Mouse (Mus musculus) Patski (cell line): ENCODE data around the gene Cenpe. TPM values are rescaled to one million over a fixed set of nuclear protein-coding genes. Genes with fewer than 3 reads are reported as not detected.

Experiments
- ATAC-seq: fragments of 100-300 bp; one replicate; pipeline ENCODE4 v1.8.0; 2021
- CTCF ChIA-PET: fragments of 350-600 bp; sonication (Branson Sonifier 250); formaldehyde crosslinking; loops from one replicate; lab custom pipeline; 2022; ENCODE audit warnings: inconsistent platforms; lab: Charles Lee
- POLR2A ChIA-PET: fragments of 350-600 bp; sonication (Branson Sonifier 250); formaldehyde crosslinking; loops from one replicate; lab custom pipeline; 2022; ENCODE audit warnings: antibody characterized with exemption, inconsistent platforms; lab: Charles Lee
- DNase-seq: peaks from one replicate; pipeline ENCODE4 v3.0.0-alpha.2; 2011; ENCODE audit warnings: low read depth, low spot score
- H3K27me3 ChIP-seq: fragments of 371-371 bp; one replicate; pipeline ENCODE4 v1.5.1; 2021
- CTCF ChIP-seq: fragments of 100-300 bp; IDR thresholded peaks from one replicate; pipeline ENCODE4 v1.5.1; 2021
- in situ Hi-C: fragments of 300-500 bp; cut with MboI; formaldehyde crosslinking; loops from 3 replicates; pipeline ENCODE4 v1.11.1; 2018; ENCODE audit warnings: low pct_unique_long_range_greater_than_20kb, mixed read lengths
- polyA plus RNA-seq: library from polyadenylated mRNA; unstranded; gene quantifications from one replicate; pipeline ENCODE4 v1.2.3, GENCODE M21; 2021

Cenpe gene
- polyA plus RNA-seq, 1 experiment from 2014 or later: 35.6 TPM

DNA sequence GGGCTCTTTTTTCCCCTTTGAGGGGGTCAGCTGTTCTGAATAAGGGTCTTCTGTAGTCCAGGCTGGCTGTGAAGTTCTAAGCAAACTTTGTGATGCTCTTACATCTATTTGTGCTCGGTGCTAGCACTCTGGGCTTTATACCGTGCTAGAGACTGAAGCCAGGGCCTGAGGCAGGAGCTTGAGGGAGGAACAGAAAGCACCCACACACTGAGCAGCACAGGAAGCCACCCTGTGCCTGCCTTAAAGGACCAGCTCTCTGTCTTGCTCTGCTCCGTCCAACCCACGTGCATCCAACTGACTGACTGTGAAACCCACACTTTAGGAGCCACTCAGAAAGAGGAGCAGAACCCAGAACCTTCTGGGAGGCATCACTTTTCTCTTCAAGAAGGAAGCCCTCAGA lies 67.8 kb downstream of the Cenpe start:
- ChIA-PET POLR2A (interaction anchor here (1.1 to 2.9 kb wide), 2 partner anchors 11 to 49 kb away, joined by 3 to 12 read pairs; no protein-coding TSS in a partner anchor), CTCF (interaction anchor here (0.7 to 3.4 kb wide), 21 partner anchors 8 to 451 kb away, joined by 3 to 17 read pairs (median 5); partner anchors contain the start of gene Cisd2)
- in situ Hi-C loops: loop anchor here (5.0 kb wide), 1 partner anchor 117 kb away; no protein-coding TSS in a partner anchor

DNA sequence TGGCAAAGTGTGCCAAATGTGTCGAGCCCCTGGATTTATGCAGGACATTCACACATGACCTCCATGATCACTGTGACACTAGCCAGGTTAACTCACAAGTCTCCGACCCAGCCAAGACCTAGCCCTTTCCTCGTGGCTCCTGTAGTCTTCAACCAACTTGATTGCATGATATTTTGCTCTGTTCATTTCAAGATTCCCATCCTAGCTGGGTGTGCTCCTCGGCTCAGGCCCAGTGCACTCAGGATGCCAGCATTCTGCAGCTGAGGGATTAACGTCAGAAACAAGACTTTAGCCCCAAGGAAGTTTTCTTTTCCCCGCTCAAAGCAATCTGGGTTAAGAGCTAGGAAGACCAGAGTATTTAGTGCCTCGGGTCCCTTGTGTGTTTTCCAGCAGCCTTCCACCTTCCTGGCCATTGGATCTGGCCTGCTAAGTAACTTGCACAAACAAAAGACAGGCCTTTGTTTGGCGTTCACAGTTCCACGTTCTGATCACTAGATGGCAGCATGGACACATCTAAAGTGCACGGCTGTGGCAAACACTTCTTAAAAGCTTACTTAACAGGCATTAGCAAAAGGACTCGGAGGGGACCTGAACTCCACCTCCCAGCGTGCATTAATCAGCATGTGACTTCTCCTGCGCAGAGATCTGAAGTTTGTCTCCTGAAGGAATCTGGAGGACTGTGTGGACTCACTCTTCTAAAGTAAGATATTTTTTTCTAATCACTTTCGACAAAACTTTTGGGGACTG lies 68.5 kb downstream of the Cenpe start, which contains the start of gene Bdh2:
TSS of gene Bdh2 (plus strand) at position 553 of the 747 bp plus-strand sequence.
- peak; percentile 95 for DNase-seq
- peak; percentile 98 for TF ChIP-seq CTCF
- ChIA-PET CTCF (interaction anchor here (0.7 to 3.4 kb wide), 28 partner anchors 8 to 457 kb away, joined by 3 to 17 read pairs (median 5); partner anchors contain the start of gene Cisd2), POLR2A (interaction anchor here (0.7 to 2.9 kb wide), 3 partner anchors 9 to 48 kb away, joined by 3 to 12 read pairs (median 4); no protein-coding TSS in a partner anchor)
- in situ Hi-C loops: loop anchor here (5.0 kb wide), 1 partner anchor 116 kb away; no protein-coding TSS in a partner anchor
- ATAC-seq: peak; percentile 92
- no peaks in the 10 kb centered on the region for H3K27me3 ChIP-seq

More for the DNA sequence above, 67.8 kb downstream of the Cenpe start:
- no peaks in the 10 kb centered on the region for H3K27me3 ChIP-seq
- TF ChIP-seq CTCF: no peak
- DNase-seq (no peak), ATAC-seq (no peak)

DNA sequence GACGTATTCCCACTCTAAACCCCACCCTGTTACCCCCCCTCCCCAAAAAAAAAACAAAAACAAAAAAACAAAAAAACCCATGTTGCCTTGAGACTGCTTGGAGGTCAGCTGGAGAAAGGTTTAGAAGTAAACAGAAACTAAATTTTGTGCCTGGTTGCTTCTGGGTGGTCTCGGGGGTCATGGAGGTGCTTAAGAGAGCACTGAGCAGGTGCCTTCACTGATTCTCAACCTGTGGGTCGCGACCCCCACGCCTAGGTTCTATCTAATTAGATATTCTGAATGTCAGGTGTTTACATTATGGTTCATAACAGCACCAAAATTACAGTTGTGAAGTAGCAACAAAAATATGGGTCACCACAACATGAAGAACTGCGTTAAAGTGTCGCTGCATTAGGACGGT lies 69.4 kb downstream of the Cenpe start:
- DNase-seq (no peak), ATAC-seq (no peak)
- ChIA-PET POLR2A (no interaction called here), CTCF (interaction anchor here (0.7 to 3.4 kb wide), 24 partner anchors 9 to 456 kb away, joined by 3 to 17 read pairs (median 5); partner anchors contain the start of gene Cisd2)
- TF ChIP-seq CTCF: no peak
- in situ Hi-C loops: loop anchor here (5.0 kb wide), 1 partner anchor 116 kb away; no protein-coding TSS in a partner anchor
- no peaks in the 10 kb centered on the region for H3K27me3 ChIP-seq

DNA sequence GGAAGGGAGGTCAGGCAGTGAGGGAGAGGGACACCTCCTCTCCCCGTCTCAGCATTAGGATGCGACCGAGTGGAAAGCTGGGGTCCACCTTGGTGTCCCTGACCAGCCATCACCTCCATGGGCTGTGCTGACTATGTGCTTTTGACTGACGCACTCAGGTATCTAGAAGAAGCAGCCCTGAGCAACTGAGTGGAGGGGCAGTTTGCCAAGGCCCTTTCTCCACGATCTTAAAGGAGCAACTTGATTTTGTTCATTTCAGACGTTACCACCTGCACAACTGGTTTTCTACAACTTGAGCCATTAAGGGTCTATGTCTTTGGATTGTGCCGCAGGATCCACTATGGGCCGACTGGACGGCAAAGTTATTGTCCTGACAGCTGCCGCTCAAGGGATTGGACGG lies 72.9 kb downstream of the Cenpe start:
- no peak for ATAC-seq
- no peak for DNase-seq
- POLR2A ChIA-PET: no interaction called here
- CTCF ChIA-PET: no interaction called here
- in situ Hi-C loops: no loop called here
- H3K27me3 ChIP-seq: no peaks in the 10 kb centered on the region
- no peak for TF ChIP-seq CTCF

DNA sequence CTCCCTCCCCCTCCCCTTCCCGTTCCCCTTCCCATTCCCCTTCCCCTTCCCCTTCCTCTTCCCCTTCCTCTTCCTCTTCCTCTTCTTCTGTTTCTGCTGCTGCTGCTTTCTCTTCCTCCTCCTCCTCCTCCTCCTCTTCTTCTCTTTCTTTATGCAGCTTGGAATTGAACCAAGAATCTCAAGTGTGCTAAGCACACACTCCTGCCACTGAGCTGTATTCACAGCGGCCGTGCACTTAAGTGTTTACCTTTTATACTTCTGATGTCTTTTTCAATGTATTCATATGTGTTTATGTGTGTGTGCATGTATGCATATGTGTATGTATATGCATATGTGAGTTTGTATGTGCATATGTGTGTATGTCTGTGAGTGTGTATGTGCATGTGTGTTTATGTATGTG lies 73.5 kb downstream of the Cenpe start:
- POLR2A ChIA-PET: no interaction called here
- no peak for DNase-seq
- TF ChIP-seq CTCF: no peak
- no peak for ATAC-seq
- in situ Hi-C loops: no loop called here
- CTCF ChIA-PET: no interaction called here
- no peaks in the 10 kb centered on the region for H3K27me3 ChIP-seq

DNA sequence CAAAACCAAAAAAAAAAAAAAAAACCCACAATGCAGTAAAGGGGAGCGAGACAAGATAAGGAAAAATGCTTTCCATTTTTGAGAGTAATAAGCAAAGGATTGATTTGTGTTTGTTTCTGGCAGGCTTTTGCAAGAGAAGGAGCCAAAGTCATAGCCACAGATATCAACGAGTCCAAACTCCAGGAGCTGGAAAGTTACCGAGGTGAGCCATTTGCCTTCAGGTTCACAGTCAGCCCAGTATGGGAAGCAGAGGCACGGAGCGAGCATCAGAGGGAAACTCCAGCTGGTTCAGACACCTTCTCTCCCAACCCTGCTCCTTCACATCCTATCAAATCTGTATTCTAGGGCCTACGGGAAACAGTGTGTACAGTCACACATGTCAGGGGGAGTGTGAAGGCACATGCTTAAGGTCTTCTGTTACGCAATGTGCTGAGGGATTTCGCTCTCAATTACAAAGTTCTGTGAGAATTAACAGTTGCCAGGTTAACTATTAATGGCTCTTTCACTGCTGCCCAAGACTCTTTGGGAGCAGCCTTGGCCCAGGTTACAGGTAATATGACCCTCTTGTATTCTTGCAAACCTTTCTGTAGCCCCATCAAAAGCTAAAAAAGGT lies 75.9 kb downstream of the Cenpe start:
- POLR2A ChIA-PET: interaction anchor here (0.6 to 1.4 kb wide), 5 partner anchors 32 to 306 kb away, joined by 3 to 6 read pairs (median 4); no protein-coding TSS in a partner anchor
- in situ Hi-C loops: no loop called here
- CTCF ChIA-PET: interaction anchor here (0.6 to 2.4 kb wide), 10 partner anchors 10 to 440 kb away, joined by 3 to 12 read pairs (median 3); no protein-coding TSS in a partner anchor
- ATAC-seq (no peak), DNase-seq (no peak)
- no peak for TF ChIP-seq CTCF
- no peaks in the 10 kb centered on the region for H3K27me3 ChIP-seq

DNA sequence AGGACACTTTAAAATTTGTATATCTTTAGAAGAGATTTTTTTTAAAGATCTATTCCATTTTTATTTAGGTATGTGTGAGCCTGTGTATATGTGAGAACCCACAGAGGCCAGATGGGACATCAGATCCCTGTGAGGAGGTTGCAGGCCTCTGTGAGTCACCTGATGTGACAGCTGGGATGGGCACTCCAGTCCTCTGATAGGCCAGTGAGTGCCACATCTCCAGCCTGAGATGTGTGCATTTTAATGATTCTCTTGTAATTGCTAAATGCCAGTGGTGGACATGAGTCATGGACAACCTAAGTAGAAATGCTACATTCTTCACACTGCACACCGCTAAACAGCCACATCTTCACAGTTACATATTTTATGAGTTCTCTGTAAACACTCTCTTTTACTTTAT lies 76.8 kb downstream of the Cenpe start:
- ChIA-PET POLR2A (interaction anchor here (0.7 to 1.4 kb wide), 2 partner anchors 31 to 305 kb away, joined by 3 to 4 read pairs; no protein-coding TSS in a partner anchor), CTCF (interaction anchor here (0.9 to 2.4 kb wide), 8 partner anchors 9 to 439 kb away, joined by 3 to 12 read pairs (median 4); no protein-coding TSS in a partner anchor)
- ATAC-seq (peak; percentile 42), DNase-seq (no peak)
- no peaks in the 10 kb centered on the region for H3K27me3 ChIP-seq
- in situ Hi-C loops: no loop called here
- no peak for TF ChIP-seq CTCF

DNA sequence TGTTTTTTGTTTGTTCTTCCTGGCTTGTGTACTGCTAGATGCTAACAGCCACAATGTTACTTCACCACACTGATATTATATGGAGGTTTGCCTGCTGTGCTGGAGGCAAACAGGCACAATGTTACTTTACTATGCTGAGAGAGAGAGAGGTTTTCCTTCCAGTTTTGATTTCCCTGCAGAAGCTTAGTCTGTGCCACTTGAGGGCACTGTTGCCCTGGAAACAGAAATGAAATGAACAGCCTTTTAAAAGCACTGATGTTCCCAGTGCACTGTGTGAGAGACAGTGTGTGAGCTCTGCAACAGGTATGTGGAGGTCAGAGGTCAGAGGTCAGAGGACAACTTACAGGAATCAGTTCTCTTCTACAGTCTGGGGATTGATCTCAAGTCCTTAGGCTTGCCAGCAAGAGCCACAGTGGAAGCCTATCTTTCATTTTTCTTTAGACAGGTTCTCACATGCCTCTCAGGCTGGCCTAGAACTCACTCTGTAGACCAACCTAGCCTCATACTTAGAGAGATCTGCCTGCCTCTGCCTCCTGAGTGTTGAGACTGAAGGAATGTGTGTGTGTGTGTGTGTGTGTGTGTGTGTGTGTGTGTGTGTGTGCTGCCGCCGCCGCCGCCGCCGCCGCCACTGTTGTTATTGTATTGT lies 78.0 kb downstream of the Cenpe start:
- ChIA-PET CTCF (interaction anchor here (0.5 to 3.4 kb wide), 6 partner anchors 8 to 437 kb away, joined by 3 to 19 read pairs (median 4); no protein-coding TSS in a partner anchor), POLR2A (interaction anchor here (0.8 kb wide), 1 partner anchor 9 kb away, joined by 4 read pairs; the partner anchor contains the start of gene Bdh2)
- no peaks in the 10 kb centered on the region for H3K27me3 ChIP-seq
- no peak for DNase-seq
- peak; percentile 79 for ATAC-seq
- peak; percentile 87 for TF ChIP-seq CTCF
- in situ Hi-C loops: loop anchor here (5.0 kb wide), 3 partner anchors 37 to 437 kb away; no protein-coding TSS in a partner anchor

DNA sequence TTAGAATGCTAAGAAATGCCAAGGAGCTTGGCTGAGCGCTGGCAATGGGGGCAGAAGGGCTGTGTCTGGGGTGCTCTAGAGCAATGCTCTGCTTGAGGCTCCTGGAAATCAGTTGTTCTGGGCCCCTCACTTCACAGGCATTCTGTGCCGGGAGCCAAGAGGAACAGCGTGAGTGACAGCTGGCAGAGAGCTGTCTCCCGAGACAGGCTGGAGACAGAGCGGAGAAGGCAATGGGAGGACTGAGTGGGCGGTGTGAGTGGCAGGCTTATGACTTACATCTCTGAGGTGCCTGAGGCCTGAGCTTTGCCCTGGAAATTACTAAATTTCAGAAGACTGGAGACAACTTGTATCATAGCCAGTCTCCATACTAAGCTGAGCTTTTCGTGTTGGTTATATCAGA lies 81.4 kb downstream of the Cenpe start:
- in situ Hi-C loops: loop anchor here (5.0 kb wide), 3 partner anchors 34 to 434 kb away; no protein-coding TSS in a partner anchor

More for the DNA sequence above, 81.4 kb downstream of the Cenpe start:
- no peak for DNase-seq
- ChIA-PET POLR2A (no interaction called here), CTCF (interaction anchor here (1.0 to 1.2 kb wide), 3 partner anchors 20 to 308 kb away, joined by 3 read pairs; no protein-coding TSS in a partner anchor)
- no peak for TF ChIP-seq CTCF
- ATAC-seq: no peak
- H3K27me3 ChIP-seq: no peaks in the 10 kb centered on the region
